Mouse (Mus musculus): ENCODE results near the gene Gsta4. TPM values are rescaled to one million over a fixed set of nuclear protein-coding genes. Genes with fewer than 3 reads are reported as not detected.

Gsta4 gene
- polyA plus RNA-seq, 1 experiment = 1.0 TPM

DNA sequence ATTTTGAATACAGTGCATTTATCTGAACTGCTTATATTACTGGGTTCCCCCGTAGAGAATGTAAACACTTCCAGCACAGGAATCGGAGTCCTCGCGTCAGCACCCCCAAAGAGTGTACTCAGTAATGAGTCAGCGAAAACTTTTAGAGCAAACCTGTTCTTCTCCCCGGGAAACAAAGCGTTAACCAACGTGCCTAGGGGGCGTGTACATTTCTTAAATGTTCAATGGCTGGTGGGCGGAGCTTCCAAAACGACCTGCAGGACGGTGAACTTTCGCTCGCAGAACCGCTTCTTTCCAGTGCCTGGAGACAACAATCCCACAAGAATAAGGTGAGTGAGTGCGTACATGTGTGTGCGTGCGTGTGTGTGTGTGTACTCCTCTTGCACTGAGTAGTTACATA is 9.2 kb downstream of the Gsta4 start:
- H3K36me3 ChIP-seq (ENCODE audit: control insufficient read depth) = no peaks in the 10 kb centered on the region
- H3K4me3 ChIP-seq (replicated peaks) = peak overlapping the region; percentile 67
- H3K4me1 ChIP-seq (ENCODE audit: control insufficient read depth) = peaks cover 61% of the 10 kb centered on the region
- no peaks in the 10 kb centered on the region for H3K9me3 ChIP-seq (ENCODE audit: control insufficient read depth, low read length)
- no peaks in the 10 kb centered on the region for H3K27me3 ChIP-seq (ENCODE audit: control insufficient read depth)
- TF ChIP-seq TAL1 (IDR thresholded peaks at IDR 0.05; ENCODE audit: low read length) (no peak), GATA1 (IDR thresholded peaks at IDR 0.05; ENCODE audit: low read length) (no peak)

DNA sequence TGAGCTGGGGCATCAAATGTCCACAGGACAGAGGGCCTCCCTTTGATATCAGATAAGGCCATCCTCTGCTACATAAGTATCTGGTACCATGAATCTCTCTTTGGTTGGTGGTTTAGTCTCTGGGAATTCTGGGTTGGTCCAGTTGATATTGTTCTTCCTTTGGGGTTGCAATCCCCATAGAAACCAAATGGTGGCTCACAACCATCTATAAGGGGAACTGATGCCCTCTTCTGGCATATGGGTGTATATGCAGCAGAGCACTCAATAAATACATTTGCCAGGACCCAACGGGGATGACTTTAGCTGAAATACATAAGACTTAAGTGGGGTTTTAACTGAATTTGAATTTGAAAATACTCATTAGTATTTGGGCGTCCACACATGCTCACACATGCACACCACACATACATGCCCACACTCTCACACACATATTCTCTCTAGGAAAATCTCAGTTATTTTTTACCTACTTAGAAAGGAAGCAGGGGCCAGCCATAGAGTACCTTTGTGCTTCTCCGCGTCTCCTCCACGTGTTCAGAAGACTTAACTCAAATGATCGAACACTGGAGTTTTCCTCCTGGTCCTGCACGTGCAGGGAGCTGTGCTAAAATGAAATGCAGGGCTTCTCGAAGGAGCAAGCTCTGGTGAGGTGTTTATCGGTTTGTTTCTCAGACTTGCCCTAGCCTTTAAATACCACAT is 11.5 kb downstream of the Gsta4 start:
- Histone ChIP-seq H3K9me3 (ENCODE audit: control insufficient read depth, low read length) (no peaks in the 10 kb centered on the region), H3K4me3 (replicated peaks) (no peak overlapping the region), H3K27me3 (ENCODE audit: control insufficient read depth) (no peaks in the 10 kb centered on the region), H3K36me3 (ENCODE audit: control insufficient read depth) (peaks cover 6% of the 10 kb centered on the region), H3K4me1 (ENCODE audit: control insufficient read depth) (peaks cover 46% of the 10 kb centered on the region)
- TF ChIP-seq TAL1 (IDR thresholded peaks at IDR 0.05; ENCODE audit: low read length) = no peak
- no peak for TF ChIP-seq GATA1 (IDR thresholded peaks at IDR 0.05; ENCODE audit: low read length)

- TF ChIP-seq GATA1 (IDR thresholded peaks at IDR 0.05; ENCODE audit: low read length) (no peak), TAL1 (IDR thresholded peaks at IDR 0.05; ENCODE audit: low read length) (no peak)
- Histone ChIP-seq H3K4me1 (ENCODE audit: control insufficient read depth) (peaks cover 37% of the 10 kb centered on the region), H3K36me3 (ENCODE audit: control insufficient read depth) (peaks cover 6% of the 10 kb centered on the region)
These were observed 12.5 kb downstream of the Gsta4 start for GRCm38 (mm10) chr9:78195034-78195433.

GRCm38 (mm10) chr9:78197801-78198200 is 15.2 kb downstream of the Gsta4 start:
- H3K9me3 ChIP-seq (ENCODE audit: control insufficient read depth, low read length) = no peaks in the 10 kb centered on the region
- H3K27me3 ChIP-seq (ENCODE audit: control insufficient read depth) = no peaks in the 10 kb centered on the region
- H3K4me1 ChIP-seq (ENCODE audit: control insufficient read depth) = peaks cover 10% of the 10 kb centered on the region; the same call in 1 of the 2 replicates
- TF ChIP-seq GATA1 (IDR thresholded peaks at IDR 0.05; ENCODE audit: low read length) (no peak), TAL1 (IDR thresholded peaks at IDR 0.05; ENCODE audit: low read length) (no peak)
- H3K36me3 ChIP-seq (ENCODE audit: control insufficient read depth) = peaks cover 17% of the 10 kb centered on the region
- no peak overlapping the region for H3K4me3 ChIP-seq (replicated peaks)

More at GRCm38 (mm10) chr9:78195034-78195433, 12.5 kb downstream of the Gsta4 start:
- Histone ChIP-seq H3K9me3 (ENCODE audit: control insufficient read depth, low read length) (no peaks in the 10 kb centered on the region), H3K27me3 (ENCODE audit: control insufficient read depth) (no peaks in the 10 kb centered on the region), H3K4me3 (replicated peaks) (no peak overlapping the region)

GRCm38 (mm10) chr9:78204194-78204593 is 21.6 kb downstream of the Gsta4 start:
- TF ChIP-seq TAL1 (IDR thresholded peaks at IDR 0.05; ENCODE audit: low read length) (no peak), GATA1 (IDR thresholded peaks at IDR 0.05; ENCODE audit: low read length) (no peak)

GRCm38 (mm10) chr9:78208956-78209355 is 26.4 kb downstream of the Gsta4 start:
- TF ChIP-seq GATA1 (IDR thresholded peaks at IDR 0.05; ENCODE audit: low read length) = no peak
- no peak for TF ChIP-seq TAL1 (IDR thresholded peaks at IDR 0.05; ENCODE audit: low read length)
- no peaks in the 10 kb centered on the region for H3K9me3 ChIP-seq (ENCODE audit: control insufficient read depth, low read length)

More at GRCm38 (mm10) chr9:78204194-78204593, 21.6 kb downstream of the Gsta4 start:
- Histone ChIP-seq H3K9me3 (ENCODE audit: control insufficient read depth, low read length) (no peaks in the 10 kb centered on the region), H3K27me3 (ENCODE audit: control insufficient read depth) (no peaks in the 10 kb centered on the region), H3K4me1 (ENCODE audit: control insufficient read depth) (no peaks in the 10 kb centered on the region), H3K36me3 (ENCODE audit: control insufficient read depth) (peaks cover 30% of the 10 kb centered on the region), H3K4me3 (replicated peaks) (no peak overlapping the region)

DNA sequence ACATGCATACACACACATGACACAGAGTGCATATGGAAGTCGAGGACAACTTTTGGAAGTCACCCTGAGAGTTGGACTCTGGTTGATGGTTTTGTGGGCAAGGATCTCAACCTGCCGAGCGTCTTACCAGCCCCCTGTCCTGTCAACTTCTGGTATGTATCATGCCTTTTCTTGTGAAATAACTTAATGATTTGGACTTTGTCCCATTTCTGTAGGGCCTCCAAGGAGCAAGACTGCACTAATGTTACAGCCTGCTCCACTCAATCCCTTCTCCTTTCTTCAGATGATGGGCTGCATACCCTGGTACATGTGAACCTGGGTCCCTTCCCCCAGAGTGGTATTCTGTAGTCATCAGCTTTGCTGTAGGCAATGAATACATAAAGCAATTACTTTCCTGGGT is 27.5 kb downstream of the Gsta4 start:
- Histone ChIP-seq H3K36me3 (ENCODE audit: control insufficient read depth) (peaks cover 23% of the 10 kb centered on the region), H3K4me3 (replicated peaks) (no peak overlapping the region), H3K4me1 (ENCODE audit: control insufficient read depth) (peaks cover 9% of the 10 kb centered on the region), H3K27me3 (ENCODE audit: control insufficient read depth) (no peaks in the 10 kb centered on the region), H3K9me3 (ENCODE audit: control insufficient read depth, low read length) (no peaks in the 10 kb centered on the region)
- no peak for TF ChIP-seq GATA1 (IDR thresholded peaks at IDR 0.05; ENCODE audit: low read length)
- TF ChIP-seq TAL1 (IDR thresholded peaks at IDR 0.05; ENCODE audit: low read length) = no peak

More at GRCm38 (mm10) chr9:78208956-78209355, 26.4 kb downstream of the Gsta4 start:
- Histone ChIP-seq H3K4me1 (ENCODE audit: control insufficient read depth) (peaks cover 9% of the 10 kb centered on the region), H3K4me3 (replicated peaks) (no peak overlapping the region), H3K36me3 (ENCODE audit: control insufficient read depth) (peaks cover 31% of the 10 kb centered on the region), H3K27me3 (ENCODE audit: control insufficient read depth) (no peaks in the 10 kb centered on the region)

- Histone ChIP-seq H3K4me3 (replicated peaks) (no peak overlapping the region), H3K4me1 (ENCODE audit: control insufficient read depth) (peaks cover 9% of the 10 kb centered on the region), H3K36me3 (ENCODE audit: control insufficient read depth) (peaks cover 23% of the 10 kb centered on the region), H3K27me3 (ENCODE audit: control insufficient read depth) (no peaks in the 10 kb centered on the region), H3K9me3 (ENCODE audit: control insufficient read depth, low read length) (no peaks in the 10 kb centered on the region)
- no peak for TF ChIP-seq GATA1 (IDR thresholded peaks at IDR 0.05; ENCODE audit: low read length)
- TF ChIP-seq TAL1 (IDR thresholded peaks at IDR 0.05; ENCODE audit: low read length) = no peak
These were observed 28.2 kb downstream of the Gsta4 start for GRCm38 (mm10) chr9:78210821-78211220.

- Histone ChIP-seq H3K27me3 (ENCODE audit: control insufficient read depth) (no peaks in the 10 kb centered on the region), H3K4me1 (ENCODE audit: control insufficient read depth) (peaks cover 9% of the 10 kb centered on the region), H3K9me3 (ENCODE audit: control insufficient read depth, low read length) (no peaks in the 10 kb centered on the region), H3K4me3 (replicated peaks) (no peak overlapping the region), H3K36me3 (ENCODE audit: control insufficient read depth) (peaks cover 23% of the 10 kb centered on the region)
- no peak for TF ChIP-seq GATA1 (IDR thresholded peaks at IDR 0.05; ENCODE audit: low read length)
- no peak for TF ChIP-seq TAL1 (IDR thresholded peaks at IDR 0.05; ENCODE audit: low read length)
These were observed 28.9 kb downstream of the Gsta4 start for GRCm38 (mm10) chr9:78211521-78211920.
